27 mouse cellular contexts compared by ENCODE assay signal in the genomic region with DNA sequence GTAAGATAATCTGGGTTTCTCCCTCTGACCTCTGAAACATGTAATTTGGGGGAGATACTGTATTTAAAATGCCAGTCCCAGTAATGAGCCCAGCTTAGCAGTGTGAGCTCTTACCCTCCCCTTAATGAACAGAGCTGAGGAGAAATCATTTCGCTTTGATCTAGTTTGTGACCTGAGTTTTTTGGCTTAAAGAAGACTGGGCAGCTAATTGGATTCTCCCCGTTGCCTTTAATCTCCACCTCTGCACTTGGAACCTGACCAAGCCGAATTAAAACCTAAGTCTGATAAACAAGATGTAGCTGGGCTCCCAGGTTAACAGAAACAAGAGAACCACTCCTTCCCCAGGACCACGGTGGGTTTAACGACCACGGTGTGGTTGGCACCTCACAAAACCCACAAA. TPM values are rescaled to one million over a fixed set of nuclear protein-coding genes. Genes with fewer than 3 reads are reported as not detected.
"Had no signal": no experiment of that assay in that cellular context is flagged by ENCODE, and none has a peak within 500 bp of the region (broad histone marks: within the 10 kb centered on the region; RNA-seq: fewer than 3 reads in every experiment).

No protein-coding gene starts in this region.

- ATAC-seq: liver, embryonic 12.5 days; midbrain, embryonic 16.5 days had no signal

- H3K4me2 ChIP-seq: liver, embryonic 12.5 days; liver, embryonic 15.5 days; lung, embryonic 15.5 days; midbrain, embryonic 12.5 days; neural tube, embryonic 13.5 days; stomach, embryonic 15.5 days had no signal

- H3K27ac ChIP-seq: kidney, postnatal 0 days; layer of hippocampus, adult 2 months; left cerebral cortex, adult 2 months; liver, embryonic 12.5 days; liver, embryonic 15.5 days; lung, embryonic 15.5 days; midbrain, embryonic 12.5 days; neural tube, embryonic 13.5 days; stomach, embryonic 15.5 days had no signal

- H3K4me3 ChIP-seq: layer of hippocampus, adult 2 months; left cerebral cortex, adult 2 months; liver, embryonic 12.5 days; liver, embryonic 15.5 days; lung, embryonic 15.5 days; midbrain, embryonic 12.5 days; myocyte; neural tube, embryonic 13.5 days; stomach, embryonic 15.5 days had no signal

- H3K9ac ChIP-seq: liver, embryonic 12.5 days; liver, embryonic 15.5 days; lung, embryonic 15.5 days; midbrain, embryonic 12.5 days; neural tube, embryonic 13.5 days; stomach, embryonic 15.5 days had no signal

- H3K36me3 ChIP-seq: liver, embryonic 12.5 days; liver, embryonic 15.5 days; lung, embryonic 15.5 days; midbrain, embryonic 12.5 days; neural tube, embryonic 13.5 days; stomach, embryonic 15.5 days had no signal

- DNase-seq: kidney, adult 2 months; kidney, postnatal 25 days; layer of hippocampus, adult 9-11 months; layer of hippocampus, postnatal 36 days; left cerebral cortex, postnatal 4 days; liver; lung, adult 18-20 months; lung, postnatal 14 days; lung, postnatal 4 days; retina, postnatal 1 day; right cerebral cortex, postnatal 25 days; spleen, adult 18-20 months; thymus, postnatal 25 days had no signal

- H3K9me3 ChIP-seq: liver, embryonic 12.5 days; liver, embryonic 15.5 days; midbrain, embryonic 12.5 days; neural tube, embryonic 13.5 days; stomach, embryonic 15.5 days had no signal

- H3K4me1 ChIP-seq: liver, embryonic 12.5 days; liver, embryonic 15.5 days; lung, embryonic 15.5 days; midbrain, embryonic 12.5 days; neural tube, embryonic 13.5 days; stomach, embryonic 15.5 days had no signal

RNA-seq across cellular contexts. Expression of a gene that starts 15.7 kb away (rescaled TPM):
- polyA plus RNA-seq: kidney, adult 2 months; kidney, embryonic 14.5 days; kidney, postnatal 0 days; large intestine, adult 2 months; liver, embryonic 12.5 days; liver, embryonic 15.5 days; lung, embryonic 15.5 days; midbrain, embryonic 12.5 days; midbrain, embryonic 16.5 days; stomach, embryonic 15.5 days; thymus, postnatal 0 days had no signal

RNA-seq across cellular contexts. Expression of a gene that starts 30.8 kb away (rescaled TPM):
- polyA plus RNA-seq: large intestine, adult 2 months; liver, embryonic 12.5 days; liver, embryonic 15.5 days; lung, embryonic 15.5 days; midbrain, embryonic 12.5 days; midbrain, embryonic 16.5 days; thymus, postnatal 0 days had no signal

RNA-seq across cellular contexts. Expression of a gene that starts 35.7 kb away (rescaled TPM):
- polyA plus RNA-seq: midbrain, embryonic 12.5 days; midbrain, embryonic 16.5 days had no signal

RNA-seq across cellular contexts. Expression of a gene that starts 36.9 kb away (rescaled TPM):
- polyA plus RNA-seq: kidney, adult 2 months; kidney, embryonic 14.5 days; kidney, postnatal 0 days; large intestine, adult 2 months; liver, embryonic 15.5 days; myocyte; stomach, embryonic 15.5 days; thymus, postnatal 0 days had no signal

RNA-seq across cellular contexts. Expression of a gene that starts 45.5 kb away (rescaled TPM):
- polyA plus RNA-seq: midbrain, embryonic 12.5 days; midbrain, embryonic 16.5 days had no signal
